Mouse (Mus musculus): ENCODE results near the gene Dnase2b.

DNA sequence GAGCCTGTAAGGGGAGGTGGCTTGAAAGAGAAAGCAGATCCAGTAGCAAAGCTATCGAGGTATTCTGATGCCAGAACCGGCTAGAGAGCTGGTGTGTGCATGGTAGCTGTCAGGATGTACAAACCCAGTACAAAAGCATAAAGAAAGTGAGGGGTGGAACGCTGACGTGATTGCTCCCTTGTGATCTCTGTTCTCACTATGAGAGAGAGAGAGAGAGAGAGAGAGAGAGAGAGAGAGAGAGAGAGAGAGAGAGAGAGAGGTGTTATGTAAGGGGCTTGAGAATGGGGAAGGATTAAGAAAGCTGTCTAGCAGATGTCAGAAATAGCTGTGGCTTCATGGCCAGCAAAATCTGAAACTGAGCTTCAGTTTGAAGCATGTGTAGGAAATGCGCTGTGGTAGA, 31.5 kb downstream of the Dnase2b start:
- TF ChIP-seq CTCF (IDR thresholded peaks at IDR 0.05; ENCODE audit: low read depth): no peak
- no peak for TF ChIP-seq EP300 (optimal IDR thresholded peaks at IDR 0.05)
